Mouse (Mus musculus) frontal cortex, adult 2 months (tissue): ENCODE data around the gene Rnd2. TPM values are rescaled to one million over a fixed set of nuclear protein-coding genes. Genes with fewer than 3 reads are reported as not detected.
A peak's percentile ranks its signal among the peaks of the same experiment; 100 is the strongest.
"Not testable (repeated sequence)": the region's sequence is repeated elsewhere in the genome, so short reads cannot be mapped to it uniquely, and the experiment has no call there.

Experiments
- DNase-seq, 2 experiments: peaks; one replicate each; pipeline ENCODE4 v3.0.0; 2022; ENCODE audit warnings: low spot score in 1 of 2; ENCODE audit errors: extremely low spot score in 1 of 2
- polyA plus RNA-seq: library from polyadenylated mRNA; depleted of rRNA; stranded (reverse); fragments of >200 nt; gene quantifications from 2 replicates; pipeline ENCODE4 v1.2.3, GENCODE M21; 2012

The Rnd2 gene
- polyA plus RNA-seq, 1 experiment, result 155 TPM

GRCm38 (mm10) chr11:101446319-101446718 is 18.5 kb upstream of the Rnd2 start:
- DNase-seq, result no peak

GRCm38 (mm10) chr11:101446860-101447259 is 17.9 kb upstream of the Rnd2 start:
- not testable (repeated sequence) for DNase-seq

- DNase-seq, result no peak
Measured at GRCm38 (mm10) chr11:101447786-101448185, 17.0 kb upstream of the Rnd2 start.

GRCm38 (mm10) chr11:101448274-101448746 is 16.5 kb upstream of the Rnd2 start, which contains the start of gene Ifi35:
Ifi35 (plus strand) TSS chr11:101448407.
- no peak for DNase-seq

- DNase-seq, result no peak
Measured at GRCm38 (mm10) chr11:101448899-101449298, 15.9 kb upstream of the Rnd2 start.

- not testable (repeated sequence) for DNase-seq
Measured at GRCm38 (mm10) chr11:101449596-101449995, 15.2 kb upstream of the Rnd2 start.

GRCm38 (mm10) chr11:101450394-101450793 is 14.4 kb upstream of the Rnd2 start:
- no peak for DNase-seq

- no peak for DNase-seq
Measured at GRCm38 (mm10) chr11:101451536-101451935, 13.3 kb upstream of the Rnd2 start.

GRCm38 (mm10) chr11:101452093-101452774 is 12.6 kb upstream of the Rnd2 start:
- no peak for DNase-seq

- no peak for DNase-seq
Measured at GRCm38 (mm10) chr11:101454702-101455101, 10.1 kb upstream of the Rnd2 start.

- DNase-seq, result no peak
Measured at GRCm38 (mm10) chr11:101455627-101456026, 9.2 kb upstream of the Rnd2 start.

GRCm38 (mm10) chr11:101457631-101458030 is 7.2 kb upstream of the Rnd2 start:
- no peak for DNase-seq

GRCm38 (mm10) chr11:101458217-101458616 is 6.6 kb upstream of the Rnd2 start:
- DNase-seq, result no peak

- no peak for DNase-seq
Measured at GRCm38 (mm10) chr11:101459716-101460115, 5.1 kb upstream of the Rnd2 start.

GRCm38 (mm10) chr11:101460321-101460720 is 4.5 kb upstream of the Rnd2 start:
- DNase-seq, result no peak

- no peak for DNase-seq
Measured at GRCm38 (mm10) chr11:101462141-101462540, 2.7 kb upstream of the Rnd2 start.

- no peak for DNase-seq
Measured at GRCm38 (mm10) chr11:101462583-101463440, 2.0 kb upstream of the Rnd2 start.

- no peak for DNase-seq
Measured at GRCm38 (mm10) chr11:101465101-101465868, 486 bp downstream of the Rnd2 start.

- peak in 1 of 2 experiments; percentile 63 for DNase-seq
Measured at GRCm38 (mm10) chr11:101465869-101466551, 1.2 kb downstream of the Rnd2 start, which contains the start of gene Vat1. Vat1 (minus strand) TSS chr11:101466230.

GRCm38 (mm10) chr11:101466552-101466950 is 1.8 kb downstream of the Rnd2 start:
- not testable (repeated sequence) for DNase-seq
